Mouse (Mus musculus) testis, adult 2 months (tissue): ENCODE data around the gene Scnn1b.

Experiments used
- CTCF ChIP-seq: fragments of 200-500 bp; IDR thresholded peaks from 2 replicates; pipeline ENCODE4 v1.5.1; 2012; ENCODE audit warnings: low read depth, mild to moderate bottlenecking, inconsistent platforms, low read length, moderate library complexity; ENCODE audit not compliant: control insufficient read depth, insufficient read depth, insufficient replicate concordance
- POLR2A ChIP-seq: fragments of 200-500 bp; IDR thresholded peaks from 2 replicates; pipeline ENCODE4 v1.6.1; 2012; ENCODE audit warnings: low read depth, mild to moderate bottlenecking, inconsistent platforms, low read length, moderate library complexity; ENCODE audit not compliant: control insufficient read depth

GRCm38 (mm10) chr7:121864858-121865585, at the start of gene Scnn1b:
- TF ChIP-seq POLR2A (no peak), CTCF (no peak)
